Mouse (Mus musculus): Measurements from ENCODE around the gene Cend1. TPM values are rescaled to one million over a fixed set of nuclear protein-coding genes. Genes with fewer than 3 reads are reported as not detected.

The Cend1 gene
- polyA plus RNA-seq, 1 experiment = 1.3 TPM

DNA sequence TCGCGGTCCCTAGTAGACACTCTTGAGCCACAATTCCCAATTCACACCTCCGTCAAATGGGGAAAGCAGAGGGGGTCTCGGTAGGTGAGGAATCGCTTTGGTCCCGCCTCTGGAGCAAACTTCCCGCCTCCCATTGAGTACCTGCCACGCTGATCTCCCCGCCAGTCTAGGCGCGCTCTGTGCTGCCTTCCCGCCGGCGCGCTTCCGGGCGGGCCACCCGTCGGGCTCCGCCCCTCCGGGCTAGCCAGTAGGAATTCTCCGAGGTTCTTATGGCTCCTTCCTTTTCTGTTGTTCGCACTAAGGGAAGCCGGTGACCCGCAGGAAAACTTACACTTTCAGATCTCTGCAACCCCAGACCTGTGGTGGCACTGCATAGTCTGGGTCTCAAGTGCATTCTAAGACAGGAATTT is 14.5 kb upstream of the Cend1 start, which contains the start of gene Pidd1:
Gene Pidd1 (minus strand): TSS at position 198 of the 410 bp plus-strand sequence.
- peak; percentile 54 for DNase-seq (ENCODE audit: low spot score)

DNA sequence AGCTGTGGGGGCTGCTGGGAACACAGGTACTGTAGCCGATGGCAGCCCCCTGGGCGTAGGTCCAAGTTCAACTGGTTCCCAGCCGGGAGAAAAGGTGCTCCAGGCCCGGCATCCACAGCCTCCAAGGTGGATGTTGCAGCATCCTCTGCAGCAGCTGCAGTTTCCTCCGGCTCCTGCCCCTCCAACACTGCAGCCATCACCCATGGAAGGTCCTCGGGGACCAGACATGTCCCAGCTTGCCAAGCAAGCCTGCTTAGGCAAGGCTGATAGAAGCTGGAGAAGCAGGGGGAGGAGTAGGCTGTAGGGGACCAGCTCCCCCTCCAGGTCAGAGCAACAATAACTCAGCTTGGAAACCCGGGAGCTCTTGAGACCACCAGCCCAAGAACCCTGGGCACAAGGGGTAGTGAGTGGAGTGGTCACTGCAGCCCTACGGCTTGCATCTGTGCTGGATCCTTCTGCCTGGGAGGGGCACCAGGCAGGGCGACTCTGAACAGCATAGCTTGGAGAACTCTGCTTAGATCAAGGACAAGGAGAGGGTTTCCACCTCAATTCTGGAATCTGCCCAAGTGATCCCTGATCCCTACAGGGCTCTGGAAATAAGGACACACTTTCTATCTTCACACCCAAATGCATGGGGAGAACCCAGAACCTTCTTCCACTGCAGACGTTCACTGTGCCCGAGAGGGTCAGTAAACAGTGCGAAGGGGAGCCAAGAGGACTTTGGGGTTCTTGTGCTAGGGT is 14.0 kb upstream of the Cend1 start:
- peak; percentile 35 for DNase-seq (ENCODE audit: low spot score)

DNA sequence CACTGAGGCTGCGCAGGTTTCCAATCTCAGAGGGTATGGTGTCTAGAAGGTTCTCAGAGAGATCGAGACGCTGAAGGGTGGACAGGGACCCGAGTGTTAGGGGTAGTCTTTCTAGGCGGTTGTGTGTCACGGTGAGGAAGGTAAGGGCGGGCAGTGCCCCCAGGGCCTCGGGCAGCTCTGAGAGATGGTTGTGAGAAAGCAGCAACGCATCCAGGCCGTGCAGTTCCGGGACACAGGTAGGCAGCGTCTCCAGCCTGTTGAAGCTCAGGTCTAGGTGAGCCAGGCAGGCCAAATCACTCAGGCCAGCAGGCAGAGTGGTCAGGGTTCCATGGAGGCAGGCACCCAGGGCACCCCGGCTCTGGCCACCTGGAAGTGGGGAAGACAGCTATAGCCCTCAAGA is 12.9 kb upstream of the Cend1 start:
- peak; percentile 20 for DNase-seq (ENCODE audit: low spot score)

GRCm38 (mm10) chr7:141441460-141441859 is 12.2 kb upstream of the Cend1 start:
- no peak for DNase-seq (ENCODE audit: low spot score)

DNA sequence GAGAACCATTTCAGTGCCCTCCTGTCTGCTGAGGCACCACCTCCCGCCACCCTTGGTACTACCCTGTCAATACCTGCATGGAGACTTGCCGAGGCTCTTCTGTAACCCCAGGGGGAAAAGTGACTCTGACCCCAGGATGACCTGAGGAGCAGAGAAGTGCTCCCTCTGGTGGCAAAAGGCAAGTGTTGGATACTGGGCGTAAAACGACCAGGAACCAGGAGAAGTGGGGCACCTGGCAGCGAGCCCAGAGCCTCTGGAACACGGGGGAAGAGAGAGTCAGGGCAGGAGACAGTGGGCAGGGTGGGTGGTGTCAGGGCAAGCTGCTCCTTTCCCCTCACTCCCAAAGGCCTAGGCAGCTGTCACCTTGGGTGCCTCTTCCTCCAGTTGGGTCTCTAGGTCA is 11.3 kb upstream of the Cend1 start:
- DNase-seq (ENCODE audit: low spot score) = no peak

- DNase-seq (ENCODE audit: low spot score) = no peak
These were observed 10.5 kb upstream of the Cend1 start for GRCm38 (mm10) chr7:141439811-141440210.

GRCm38 (mm10) chr7:141439140-141439679 is 9.9 kb upstream of the Cend1 start:
- no peak for DNase-seq (ENCODE audit: low spot score)

GRCm38 (mm10) chr7:141438201-141438968 is 9.1 kb upstream of the Cend1 start:
- DNase-seq (ENCODE audit: low spot score) = no peak

DNA sequence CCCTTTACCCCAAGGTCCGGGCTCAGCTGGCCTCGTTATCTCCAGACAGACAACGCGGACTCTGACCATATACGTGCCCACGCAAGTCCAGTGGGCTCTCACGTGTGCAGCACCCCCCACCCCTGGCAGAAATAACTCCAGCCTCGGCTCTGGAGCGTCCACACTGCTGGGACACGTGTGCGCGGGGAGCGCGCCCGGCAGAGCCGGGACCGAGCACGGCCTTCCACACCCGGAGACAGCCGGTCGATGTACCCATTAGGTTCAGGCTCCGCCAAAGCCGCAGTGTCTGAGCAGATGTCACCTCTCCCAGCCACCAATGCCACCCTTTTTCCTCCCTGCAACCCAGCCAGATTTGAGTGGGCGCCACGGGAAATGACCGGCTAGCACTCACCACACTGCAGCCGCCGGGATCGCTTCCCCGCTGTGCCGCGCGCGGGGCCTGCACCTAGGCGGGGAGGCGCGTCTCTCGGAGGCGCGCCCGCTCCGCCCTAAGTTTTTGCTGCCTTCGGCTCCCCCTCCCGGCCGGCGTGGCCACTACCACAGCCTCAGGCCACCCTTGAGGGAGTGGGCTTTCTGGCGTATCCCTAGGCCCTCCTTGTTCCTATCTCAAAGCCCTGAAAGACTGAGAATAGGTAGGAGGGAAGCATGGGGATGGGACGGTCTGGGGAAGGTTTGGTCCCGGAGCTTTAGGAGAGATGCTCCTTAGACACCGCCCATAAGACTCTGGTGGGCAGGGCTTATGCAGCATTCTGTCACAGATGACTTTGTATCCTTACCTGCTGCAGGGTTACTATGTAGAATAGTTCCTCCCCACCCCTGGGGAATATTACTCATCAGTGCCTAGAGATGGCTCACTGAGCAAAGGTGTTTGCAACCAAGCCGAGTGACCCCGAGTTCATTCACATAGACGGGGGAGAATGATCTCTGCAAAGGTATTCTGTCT is 8.2 kb upstream of the Cend1 start, which contains the start of gene Slc25a22:
Gene Slc25a22 (minus strand): TSS at position 715 of the 943 bp plus-strand sequence.
- DNase-seq (ENCODE audit: low spot score) = no peak

DNA sequence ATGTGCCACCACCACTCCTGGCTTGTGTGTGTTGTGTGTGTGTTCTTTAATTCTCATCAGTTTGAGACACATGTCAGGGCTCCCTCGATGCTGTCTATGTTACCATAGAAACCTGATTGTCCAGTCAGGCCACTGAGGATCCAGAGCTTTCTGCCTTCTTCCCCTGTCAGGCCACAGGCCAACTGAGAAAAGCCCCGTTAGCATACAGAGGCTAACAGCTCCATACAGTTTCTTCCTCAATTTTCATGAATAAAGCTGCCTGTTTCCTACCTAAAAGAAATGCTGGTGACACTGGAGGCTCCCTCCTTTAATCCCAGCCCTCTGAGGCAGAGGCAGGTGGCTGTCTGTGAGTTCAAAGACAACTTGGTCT is 7.2 kb upstream of the Cend1 start:
- DNase-seq (ENCODE audit: low spot score) = no peak

DNA sequence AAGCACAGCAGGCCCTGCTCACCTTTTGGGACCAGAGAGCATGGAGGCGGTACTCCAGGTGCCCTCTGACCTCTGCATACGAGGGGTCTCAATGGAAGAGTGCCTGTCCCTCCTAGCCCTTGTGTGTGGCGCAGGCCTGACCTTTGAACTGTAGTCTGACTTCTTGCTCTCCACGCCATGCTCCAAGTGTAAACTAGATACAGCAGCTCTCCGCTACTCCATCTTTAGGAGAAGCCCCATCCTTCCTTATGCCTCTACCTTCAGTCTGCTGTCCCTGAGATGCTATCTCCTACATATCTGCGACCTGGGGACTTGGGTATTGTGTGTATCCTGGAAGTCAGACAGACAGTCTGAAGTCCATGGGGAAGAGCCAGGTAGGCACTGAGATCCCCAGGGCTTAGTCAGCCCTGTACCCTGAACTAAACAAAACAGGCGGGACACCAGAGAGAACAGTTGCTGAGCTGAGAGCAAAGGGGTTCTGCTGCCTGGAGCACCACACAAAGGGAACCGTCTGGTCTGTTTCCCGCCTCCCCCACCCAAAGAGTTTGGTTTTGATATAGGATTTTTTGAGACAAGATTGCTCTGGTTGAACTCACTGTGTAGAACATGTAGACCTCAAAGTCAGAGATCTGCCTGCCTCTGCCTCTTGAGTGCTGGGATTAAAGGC is 6.7 kb upstream of the Cend1 start:
- no peak for DNase-seq (ENCODE audit: low spot score)

DNA sequence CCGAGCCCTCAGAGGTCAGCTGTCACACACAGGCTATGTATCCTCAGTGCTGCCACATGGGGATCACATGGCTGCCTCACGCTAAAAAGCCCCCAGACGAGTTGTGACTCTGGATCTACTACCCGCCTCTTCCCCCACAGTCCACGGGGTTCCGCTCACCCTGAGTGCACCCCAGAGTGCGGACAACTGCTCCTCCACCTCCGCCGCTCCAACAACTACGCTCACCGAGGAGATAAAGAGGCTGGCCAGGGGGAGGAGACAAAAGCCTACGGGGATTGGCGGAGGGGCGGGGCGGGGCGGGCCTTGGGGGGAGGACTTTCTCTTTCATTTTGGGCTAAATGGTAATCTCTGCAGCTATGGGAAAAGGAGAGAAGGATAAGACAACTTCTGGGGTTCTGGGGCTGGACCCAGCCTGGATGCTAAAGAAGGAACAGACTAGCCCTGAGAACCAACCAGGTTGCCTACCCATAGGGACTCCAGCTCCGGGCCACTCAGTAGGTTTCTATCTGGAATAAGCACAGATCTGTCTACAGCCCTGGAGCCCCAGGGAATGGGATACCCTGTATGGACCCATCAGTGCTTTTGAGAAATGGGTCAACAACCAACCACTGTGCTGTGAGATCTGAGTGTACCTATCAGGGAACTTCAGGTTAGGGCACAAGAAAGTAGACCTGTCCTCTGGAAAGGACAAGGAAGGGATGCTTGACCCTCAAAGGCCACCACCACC is 6.0 kb upstream of the Cend1 start:
- DNase-seq (ENCODE audit: low spot score) = no peak

- no peak for DNase-seq (ENCODE audit: low spot score)
These were observed 5.2 kb upstream of the Cend1 start for GRCm38 (mm10) chr7:141434464-141434863.

- DNase-seq (ENCODE audit: low spot score) = no peak
These were observed 4.5 kb upstream of the Cend1 start for GRCm38 (mm10) chr7:141433517-141434400.

DNA sequence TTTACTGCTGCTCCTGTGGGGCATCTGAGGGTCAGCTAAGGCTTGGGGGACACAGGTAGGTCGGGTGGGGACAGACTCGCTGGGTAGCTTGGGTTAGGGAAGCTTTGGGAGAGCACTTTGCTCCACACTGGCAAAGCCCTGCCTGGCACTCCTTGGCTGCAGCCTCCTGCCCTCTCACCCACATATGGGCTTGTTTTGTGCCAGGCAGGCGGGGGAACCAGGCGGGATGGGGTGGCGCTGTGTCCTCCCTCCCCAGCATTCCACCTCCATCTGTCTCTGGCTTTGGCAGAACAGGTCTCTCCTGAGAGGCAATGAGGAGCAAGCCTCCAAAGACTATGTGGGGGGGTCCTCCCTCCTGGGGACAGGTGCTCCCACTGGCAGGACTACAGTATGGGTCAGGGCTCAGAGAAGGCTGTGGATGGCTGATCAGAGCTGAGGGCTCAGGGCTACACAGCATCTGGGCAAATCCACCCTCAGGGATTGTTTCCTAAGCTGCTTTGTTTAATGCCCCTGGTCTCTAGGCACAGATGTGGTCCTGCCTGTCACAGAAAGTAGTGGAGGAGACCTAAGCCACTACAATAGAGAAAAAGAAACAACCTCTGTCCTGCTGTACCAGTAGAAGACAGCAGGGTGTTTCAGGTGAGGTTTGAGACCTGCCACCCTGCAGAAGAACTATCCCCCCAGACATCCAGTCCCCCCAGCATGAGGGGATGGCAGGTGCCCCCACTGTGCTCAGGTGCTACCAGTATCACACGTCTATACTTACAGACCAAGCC is 3.6 kb upstream of the Cend1 start:
- DNase-seq (ENCODE audit: low spot score) = no peak

GRCm38 (mm10) chr7:141432186-141432611 is 2.9 kb upstream of the Cend1 start:
- DNase-seq (ENCODE audit: low spot score) = no peak

DNA sequence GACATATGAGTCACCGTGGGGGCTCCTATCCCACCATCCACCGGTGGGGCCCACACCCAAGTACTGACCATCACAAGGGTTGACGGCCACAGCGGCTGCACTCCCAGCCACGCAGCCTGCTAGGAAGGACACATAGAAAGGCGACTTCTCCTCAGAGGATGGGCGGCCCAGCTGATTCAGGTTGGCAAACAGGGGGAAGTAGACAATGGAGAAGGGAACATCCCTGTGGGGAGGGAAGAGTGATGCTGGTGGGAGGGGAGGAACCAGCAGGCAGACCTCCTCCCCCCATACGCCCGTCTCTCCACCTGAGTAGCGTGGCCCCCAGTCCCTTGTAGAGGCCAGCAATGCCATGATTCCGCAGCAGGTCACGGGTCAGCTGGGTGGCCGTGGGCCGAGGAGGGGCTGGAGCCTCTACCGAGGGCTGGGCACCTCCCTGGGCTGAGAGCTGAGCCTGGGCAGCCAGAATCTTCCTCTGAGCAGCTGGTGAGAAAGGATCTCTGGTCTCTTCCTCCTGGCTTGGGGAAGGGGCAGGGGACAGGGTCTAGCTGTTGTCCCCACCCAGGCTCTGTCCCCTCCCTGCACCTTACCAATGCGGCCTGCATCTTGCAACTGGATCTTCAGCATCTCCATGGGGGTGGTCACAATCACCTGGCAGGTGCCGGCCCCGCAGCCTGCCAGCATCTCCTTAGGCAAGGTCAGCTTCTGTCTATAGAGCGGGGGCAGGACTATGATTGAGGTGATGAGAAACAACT is 2.3 kb upstream of the Cend1 start:
- no peak for DNase-seq (ENCODE audit: low spot score)
